Mouse (Mus musculus) intestine, postnatal 0 days (tissue): ENCODE measurements around the gene C1qtnf6. TPM values are rescaled to one million over a fixed set of nuclear protein-coding genes. Genes with fewer than 3 reads are reported as not detected.

Experiments used
- ATAC-seq: fragments of 200-750 bp; cut with Nextera tagmentation; 2 replicates; pipeline ENCODE4 v1.8.0; 2017; ENCODE audit warnings: mild to moderate bottlenecking, moderate TSS enrichment, moderate library complexity
- H3K27ac ChIP-seq: fragments of 300-500 bp; sonication (generic); 2 replicates; pipeline ENCODE4 v1.5.1; 2014; ENCODE audit warnings: mild to moderate bottlenecking, low read depth, low read length, moderate library complexity
- H3K27me3 ChIP-seq: fragments of 300-500 bp; sonication (generic); replicated peaks from 2 replicates; pipeline ENCODE4 v1.6.1; 2014; ENCODE audit warnings: low read length, mixed read lengths; ENCODE audit not compliant: control insufficient read depth, insufficient read depth
- H3K36me3 ChIP-seq: fragments of 300-500 bp; sonication (generic); 2 replicates; pipeline ENCODE4 v1.6.1; 2014; ENCODE audit warnings: mild to moderate bottlenecking, moderate library complexity; ENCODE audit not compliant: control insufficient read depth, insufficient read depth
- H3K4me1 ChIP-seq: fragments of 300-500 bp; sonication (generic); replicated peaks from 2 replicates; pipeline ENCODE4 v1.6.1; 2014; ENCODE audit warnings: antibody characterized with exemption, low read length, mixed read lengths; ENCODE audit not compliant: control insufficient read depth, insufficient read depth
- H3K4me2 ChIP-seq: fragments of 300-500 bp; sonication (generic); replicated peaks from 2 replicates; pipeline ENCODE4 v1.6.1; 2014; ENCODE audit warnings: low read depth, mild to moderate bottlenecking, moderate library complexity
- H3K4me3 ChIP-seq: fragments of 300-500 bp; sonication (generic); 2 replicates; pipeline ENCODE4 v1.5.1; 2014; ENCODE audit warnings: low read depth, low read length
- H3K9ac ChIP-seq: fragments of 300-500 bp; sonication (generic); 2 replicates; pipeline ENCODE4 v1.6.1; 2014; ENCODE audit warnings: mild to moderate bottlenecking, low read depth, low read length
- H3K9me3 ChIP-seq: fragments of 300-500 bp; sonication (generic); 2 replicates; pipeline ENCODE4 v1.6.1; 2016; ENCODE audit warnings: mixed run types; ENCODE audit not compliant: control insufficient read depth
- CTCF ChIP-seq: sonication (generic); IDR thresholded peaks from 2 replicates; pipeline ENCODE4 v1.5.1; 2016; ENCODE audit warnings: low read depth, mild to moderate bottlenecking, control low read depth, antibody characterized with exemption, moderate library complexity
- WGBS: fragments of 180-500 bp; shearing (Covaris S2); extraction: QIAGEN DNeasy Blood & Tissue Kit; methylation state at CpG from one replicate; pipeline ENCODE4 v1.1.7; 2014; 5-methylcytosine and 5-hydroxymethylcytosine counted together
- polyA plus RNA-seq: library from polyadenylated mRNA; unstranded; fragments of >200 nt; fragmentation: Nextera tagmentation; extraction: Ambion mirVana; gene quantifications from 2 replicates; pipeline ENCODE4 v1.2.1, GENCODE M21; 2015

C1qtnf6 gene
- polyA plus RNA-seq, 1 experiment from 2014 or later = 16.0 TPM

GRCm38 (mm10) chr15:78504013-78504412 lies 27.2 kb downstream of the C1qtnf6 start:
- H3K4me2 ChIP-seq = no peak overlapping the region
- H3K27ac ChIP-seq = no peak overlapping the region
- H3K4me3 ChIP-seq = no peak overlapping the region
- WGBS = 71% methylated on average over 1 of the region's 1 CpGs
- ATAC-seq = no peak
- H3K9ac ChIP-seq = no peak overlapping the region
- H3K4me1 ChIP-seq = no peaks in the 10 kb centered on the region
- H3K27me3 ChIP-seq = no peaks in the 10 kb centered on the region
- no peaks in the 10 kb centered on the region; the same call in 1 of the 2 replicates for H3K9me3 ChIP-seq
- TF ChIP-seq CTCF = no peak
- no peaks in the 10 kb centered on the region for H3K36me3 ChIP-seq

GRCm38 (mm10) chr15:78502437-78503132 lies 28.6 kb downstream of the C1qtnf6 start:
- no peaks in the 10 kb centered on the region for H3K4me1 ChIP-seq
- H3K9ac ChIP-seq = no peak overlapping the region
- no peaks in the 10 kb centered on the region for H3K36me3 ChIP-seq
- no peak overlapping the region for H3K4me3 ChIP-seq
- WGBS = 59% methylated on average over 18 of the region's 18 CpGs
- H3K4me2 ChIP-seq = no peak overlapping the region
- H3K27me3 ChIP-seq = no peaks in the 10 kb centered on the region
- no peak for TF ChIP-seq CTCF
- ATAC-seq = no peak
- no peaks in the 10 kb centered on the region; the same call in 1 of the 2 replicates for H3K9me3 ChIP-seq
- no peak overlapping the region for H3K27ac ChIP-seq

GRCm38 (mm10) chr15:78494968-78495406 lies 36.2 kb downstream of the C1qtnf6 start, which contains the start of gene Il2rb:
Gene Il2rb, minus strand, starts transcription at chr15:78495271.
- Histone ChIP-seq H3K27ac (no peak within 1 kb of the TSS), H3K27me3 (no peaks in the 10 kb centered on the region), H3K9me3 (no peaks in the 10 kb centered on the region), H3K9ac (no peak within 1 kb of the TSS), H3K36me3 (no peaks in the 10 kb centered on the region), H3K4me3 (no peak within 1 kb of the TSS), H3K4me2 (no peak within 1 kb of the TSS), H3K4me1 (no peaks in the 10 kb centered on the region)
- WGBS = 86% methylated on average over 11 of the region's 11 CpGs
- ATAC-seq = no peak
- no peak for TF ChIP-seq CTCF

GRCm38 (mm10) chr15:78493401-78494010 lies 37.7 kb downstream of the C1qtnf6 start:
- Histone ChIP-seq H3K9me3 (no peaks in the 10 kb centered on the region), H3K27ac (no peak overlapping the region), H3K36me3 (no peaks in the 10 kb centered on the region), H3K4me2 (no peak overlapping the region), H3K27me3 (no peaks in the 10 kb centered on the region), H3K4me1 (no peaks in the 10 kb centered on the region), H3K9ac (no peak overlapping the region), H3K4me3 (no peak overlapping the region)
- no peak for TF ChIP-seq CTCF
- ATAC-seq = no peak
- 82% methylated on average over 10 of the region's 10 CpGs for WGBS

- Histone ChIP-seq H3K36me3 (no peaks in the 10 kb centered on the region), H3K4me2 (no peak overlapping the region), H3K4me3 (no peak overlapping the region), H3K4me1 (no peaks in the 10 kb centered on the region), H3K9me3 (no peaks in the 10 kb centered on the region), H3K27ac (no peak overlapping the region), H3K27me3 (no peaks in the 10 kb centered on the region), H3K9ac (no peak overlapping the region)
- WGBS = 85% methylated on average over 3 of the region's 3 CpGs
- TF ChIP-seq CTCF = no peak
- ATAC-seq = no peak
These were observed 39.9 kb downstream of the C1qtnf6 start for GRCm38 (mm10) chr15:78491301-78491700.

GRCm38 (mm10) chr15:78489906-78490305 lies 41.3 kb downstream of the C1qtnf6 start:
- Histone ChIP-seq H3K27me3 (no peaks in the 10 kb centered on the region), H3K4me1 (no peaks in the 10 kb centered on the region), H3K9me3 (no peaks in the 10 kb centered on the region), H3K9ac (no peak overlapping the region), H3K4me2 (no peak overlapping the region), H3K4me3 (no peak overlapping the region), H3K27ac (no peak overlapping the region), H3K36me3 (no peaks in the 10 kb centered on the region)
- no peak for ATAC-seq
- no peak for TF ChIP-seq CTCF
- WGBS = 72% methylated on average over 8 of the region's 8 CpGs
